Mouse (Mus musculus) stomach, postnatal 0 days (tissue): Measurements from ENCODE around the gene Gatd1. TPM values are rescaled to one million over a fixed set of nuclear protein-coding genes. Genes with fewer than 3 reads are reported as not detected.

ENCODE experiments used
- ATAC-seq: fragments of 200-750 bp; cut with Nextera tagmentation; 2 replicates; pipeline ENCODE4 v1.8.0; 2017; ENCODE audit not compliant: low FRiP score, low TSS enrichment
- DNase-seq: peaks from one replicate; pipeline ENCODE4 v3.0.0-alpha.2; 2016; ENCODE audit warnings: low spot score
- H3K27ac ChIP-seq: fragments of 300-500 bp; sonication (generic); replicated peaks from 2 replicates; pipeline ENCODE4 v1.5.1; 2014; ENCODE audit warnings: mild to moderate bottlenecking, control low read depth
- H3K27me3 ChIP-seq: fragments of 300-500 bp; sonication (generic); 2 replicates; pipeline ENCODE4 v1.6.1; 2014; ENCODE audit warnings: low read length; ENCODE audit not compliant: control insufficient read depth, insufficient read depth
- H3K36me3 ChIP-seq: fragments of 300-500 bp; sonication (generic); 2 replicates; pipeline ENCODE4 v1.6.1; 2014; ENCODE audit warnings: low read length, mixed read lengths; ENCODE audit not compliant: control insufficient read depth, insufficient read depth
- H3K4me1 ChIP-seq: fragments of 300-500 bp; sonication (generic); replicated peaks from 2 replicates; pipeline ENCODE4 v1.6.1; 2014; ENCODE audit warnings: antibody characterized with exemption; ENCODE audit not compliant: control insufficient read depth, insufficient read depth
- H3K4me2 ChIP-seq: fragments of 300-500 bp; sonication (generic); replicated peaks from 2 replicates; pipeline ENCODE4 v1.6.1; 2014; ENCODE audit warnings: low read depth, mild to moderate bottlenecking, control low read depth, moderate library complexity
- H3K4me3 ChIP-seq: fragments of 300-500 bp; sonication (generic); 2 replicates; pipeline ENCODE4 v1.5.1; 2014; ENCODE audit warnings: low read depth, low read length, control low read depth
- H3K9ac ChIP-seq: fragments of 300-500 bp; sonication (generic); 2 replicates; pipeline ENCODE4 v1.6.1; 2014; ENCODE audit warnings: mild to moderate bottlenecking, low read length, control low read depth, mixed read lengths
- H3K9me3 ChIP-seq: fragments of 300-500 bp; sonication (generic); 2 replicates; pipeline ENCODE4 v1.6.1; 2016; ENCODE audit warnings: low read length; ENCODE audit not compliant: control insufficient read depth
- CTCF ChIP-seq: IDR thresholded peaks from 2 replicates; pipeline ENCODE4 v1.5.1; 2016; ENCODE audit warnings: antibody characterized with exemption, low read depth, mild to moderate bottlenecking, moderate library complexity
- EP300 ChIP-seq: optimal IDR thresholded peaks from 2 replicates; pipeline ENCODE3; 2016; ENCODE audit warnings: antibody characterized with exemption
- WGBS: fragments of 180-500 bp; shearing (Covaris S2); extraction: QIAGEN DNeasy Blood & Tissue Kit; methylation state at CpG from one replicate; pipeline ENCODE4 v1.1.7; 2014; 5-methylcytosine and 5-hydroxymethylcytosine counted together
- polyA plus RNA-seq: library from polyadenylated mRNA; unstranded; fragments of >200 nt; fragmentation: Nextera tagmentation; extraction: Ambion mirVana; gene quantifications from 2 replicates; pipeline ENCODE4 v1.2.1, GENCODE M21; 2015

Gatd1 gene
- polyA plus RNA-seq, 1 experiment from 2014 or later = 33.8 TPM

GRCm38 (mm10) chr7:141405466-141405865 lies 8.5 kb downstream of the Gatd1 start:
- H3K9me3 ChIP-seq = no peaks in the 10 kb centered on the region
- peaks cover 13% of the 10 kb centered on the region; the same call in 1 of the 2 replicates for H3K36me3 ChIP-seq
- TF ChIP-seq CTCF = no peak
- no peak for TF ChIP-seq EP300
- ATAC-seq (no peak), DNase-seq (no peak)
- H3K27ac ChIP-seq = no peak overlapping the region
- no peaks in the 10 kb centered on the region for H3K4me1 ChIP-seq
- H3K4me3 ChIP-seq = no peak overlapping the region
- H3K9ac ChIP-seq = no peak overlapping the region
- 78% methylated on average over 4 of the region's 4 CpGs for WGBS
- H3K27me3 ChIP-seq = no peaks in the 10 kb centered on the region
- H3K4me2 ChIP-seq = no peak overlapping the region

GRCm38 (mm10) chr7:141403305-141403704 lies 10.6 kb downstream of the Gatd1 start:
- DNase-seq (peak; percentile 78), ATAC-seq (peak; percentile 70)
- TF ChIP-seq CTCF (peak; percentile 93), EP300 (no peak)
- no peak overlapping the region for H3K27ac ChIP-seq
- H3K4me2 ChIP-seq = no peak overlapping the region
- H3K4me3 ChIP-seq = no peak overlapping the region
- WGBS = 41% methylated on average over 5 of the region's 5 CpGs
- peaks cover 23% of the 10 kb centered on the region; the same call in 1 of the 2 replicates for H3K36me3 ChIP-seq
- no peaks in the 10 kb centered on the region for H3K27me3 ChIP-seq
- no peaks in the 10 kb centered on the region for H3K9me3 ChIP-seq
- H3K4me1 ChIP-seq = no peaks in the 10 kb centered on the region
- no peak overlapping the region for H3K9ac ChIP-seq

- Histone ChIP-seq H3K9ac (no peak overlapping the region), H3K4me1 (0 out of 2 replicates have a peak, but pooled peaks cover 3% of the 10 kb centered on the region), H3K4me3 (no peak overlapping the region), H3K27ac (no peak overlapping the region), H3K27me3 (no peaks in the 10 kb centered on the region), H3K36me3 (peaks cover 16% of the 10 kb centered on the region; the same call in 1 of the 2 replicates), H3K9me3 (no peaks in the 10 kb centered on the region), H3K4me2 (no peak overlapping the region)
- 75% methylated on average over 1 of the region's 1 CpGs for WGBS
- no peak for DNase-seq
- TF ChIP-seq EP300 (no peak), CTCF (no peak)
- ATAC-seq = no peak
Observed at GRCm38 (mm10) chr7:141395348-141395747, 18.6 kb downstream of the Gatd1 start.

GRCm38 (mm10) chr7:141394771-141395170 lies 19.2 kb downstream of the Gatd1 start:
- Histone ChIP-seq H3K4me2 (no peak overlapping the region), H3K9ac (no peak overlapping the region), H3K27me3 (no peaks in the 10 kb centered on the region), H3K27ac (no peak overlapping the region), H3K4me3 (no peak overlapping the region), H3K4me1 (0 out of 2 replicates have a peak, but pooled peaks cover 3% of the 10 kb centered on the region), H3K36me3 (peaks cover 10% of the 10 kb centered on the region; the same call in 1 of the 2 replicates), H3K9me3 (no peaks in the 10 kb centered on the region)
- WGBS = 29% methylated on average over 6 of the region's 6 CpGs
- ATAC-seq = no peak
- DNase-seq = peak; percentile 87
- no peak for TF ChIP-seq EP300
- TF ChIP-seq CTCF = peak; percentile 90

GRCm38 (mm10) chr7:141394158-141394557 lies 19.8 kb downstream of the Gatd1 start:
- no peak for ATAC-seq
- Histone ChIP-seq H3K4me2 (no peak overlapping the region), H3K9me3 (no peaks in the 10 kb centered on the region), H3K4me1 (0 out of 2 replicates have a peak, but pooled peaks cover 3% of the 10 kb centered on the region), H3K9ac (no peak overlapping the region), H3K27me3 (no peaks in the 10 kb centered on the region), H3K4me3 (no peak overlapping the region), H3K36me3 (peaks cover 7% of the 10 kb centered on the region; the same call in 1 of the 2 replicates), H3K27ac (no peak overlapping the region)
- WGBS = 82% methylated on average over 7 of the region's 7 CpGs
- no peak for DNase-seq
- no peak for TF ChIP-seq CTCF
- TF ChIP-seq EP300 = no peak

GRCm38 (mm10) chr7:141392552-141393222 lies 21.2 kb downstream of the Gatd1 start:
- H3K9me3 ChIP-seq = no peaks in the 10 kb centered on the region
- H3K4me3 ChIP-seq = peak overlapping the region; percentile 68
- peak overlapping the region; percentile 88 for H3K4me2 ChIP-seq
- no peak for TF ChIP-seq EP300
- TF ChIP-seq CTCF = no peak
- 18% methylated on average over 9 of the region's 9 CpGs for WGBS
- 0 out of 2 replicates have a peak, but pooled peaks cover 3% of the 10 kb centered on the region for H3K4me1 ChIP-seq
- peak overlapping the region; percentile 67 for H3K9ac ChIP-seq
- no peaks in the 10 kb centered on the region for H3K27me3 ChIP-seq
- DNase-seq (no peak), ATAC-seq (peak; percentile 45)
- peak overlapping the region; percentile 87 for H3K27ac ChIP-seq
- peaks cover 2% of the 10 kb centered on the region; the same call in 1 of the 2 replicates for H3K36me3 ChIP-seq
